Mouse (Mus musculus) urinary bladder, postnatal 14 days (tissue): ENCODE data around the gene Mapk7.

Experiments used
- DNase-seq: peaks from one replicate; pipeline ENCODE4 v3.0.0; 2021; ENCODE audit warnings: low spot score

The Mapk7 gene

DNA sequence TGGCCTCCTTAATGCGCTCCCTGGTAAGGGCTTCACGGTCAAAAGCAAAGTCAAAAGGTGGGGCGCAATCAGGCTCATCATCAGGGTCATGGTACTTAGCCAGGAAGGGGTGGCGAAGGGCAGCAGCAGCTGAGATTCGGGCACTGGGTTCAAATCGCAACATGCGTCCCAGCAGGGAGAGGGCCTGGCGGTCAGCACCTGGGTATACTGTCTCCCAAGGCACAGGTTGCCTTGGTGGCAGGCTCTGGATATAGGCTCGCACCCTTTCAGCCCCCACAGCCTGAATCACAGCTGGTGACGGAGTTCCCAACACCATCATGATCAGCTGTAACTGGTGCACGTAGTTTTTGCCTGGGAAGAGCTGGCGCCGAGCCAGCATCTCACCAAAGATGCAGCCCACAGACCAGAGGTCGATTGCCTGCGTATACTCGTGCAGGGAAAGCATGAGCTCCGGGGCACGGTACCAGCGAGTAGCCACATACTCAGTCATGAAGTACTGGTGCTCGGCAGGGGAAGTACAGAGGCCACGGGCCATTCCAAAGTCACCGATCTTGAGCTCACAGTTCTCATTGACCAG, 3.2 kb downstream of the Mapk7 start:
- DNase-seq: no peak

DNA sequence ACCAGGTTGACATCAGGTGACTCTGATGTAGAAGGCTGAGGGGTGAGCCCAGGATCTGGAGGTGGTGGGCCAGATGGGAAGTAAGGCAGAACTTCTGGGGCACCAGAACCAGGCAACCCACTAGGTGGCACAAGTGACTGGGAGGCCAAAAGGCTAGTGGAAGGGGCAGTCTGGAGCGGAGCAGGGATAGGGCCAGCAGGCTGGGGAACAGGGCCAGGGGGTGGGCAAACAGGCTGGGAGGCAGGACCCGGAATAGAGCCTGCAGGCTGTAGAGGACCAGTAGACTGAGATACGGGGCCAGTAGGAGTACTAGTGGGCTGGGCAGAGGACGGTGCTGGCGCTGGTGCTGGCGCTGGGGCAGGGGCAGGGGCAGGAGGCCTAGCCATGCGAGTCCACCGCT, 4.3 kb downstream of the Mapk7 start:
- no peak for DNase-seq

DNA sequence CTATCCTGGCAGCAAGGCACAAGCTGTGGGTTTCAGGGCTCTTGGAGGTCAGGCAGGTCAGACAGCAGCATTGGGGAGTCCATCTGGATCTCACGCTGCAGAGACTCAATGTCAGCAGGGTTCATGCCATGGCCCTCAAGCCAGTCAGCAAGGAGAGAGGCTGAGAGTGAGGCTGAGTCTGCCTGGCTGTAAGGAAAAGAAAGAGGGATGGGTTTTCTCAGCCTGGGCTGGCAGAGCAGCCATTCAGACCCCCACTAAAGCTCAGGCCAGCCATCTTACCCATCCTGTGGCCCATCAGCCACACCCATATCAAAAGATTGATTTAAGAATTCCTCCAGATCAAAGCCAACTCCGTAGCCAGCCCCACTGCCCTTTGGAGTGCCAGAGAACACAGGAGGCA, 5.1 kb downstream of the Mapk7 start:
- no peak for DNase-seq

DNA sequence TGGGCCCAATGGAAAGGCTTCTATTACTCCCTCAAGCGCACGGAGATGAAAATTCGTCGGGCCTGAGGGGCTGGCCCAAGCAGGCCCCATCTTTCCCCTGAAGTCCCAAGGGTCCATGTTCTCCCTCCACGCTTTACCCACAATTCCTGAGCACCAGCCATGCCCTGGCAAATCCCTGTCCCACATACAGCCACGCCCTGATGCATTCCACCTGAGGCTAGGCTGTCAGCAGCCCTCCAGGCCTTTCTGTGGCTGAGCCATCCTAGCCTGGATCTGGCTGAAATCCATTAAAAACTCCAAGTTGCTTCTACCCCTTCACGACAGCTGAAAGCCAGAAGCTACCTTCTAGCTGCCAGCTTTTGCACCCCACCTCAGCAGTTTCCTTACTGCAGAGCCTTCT, 6.3 kb downstream of the Mapk7 start:
- DNase-seq: no peak

DNA sequence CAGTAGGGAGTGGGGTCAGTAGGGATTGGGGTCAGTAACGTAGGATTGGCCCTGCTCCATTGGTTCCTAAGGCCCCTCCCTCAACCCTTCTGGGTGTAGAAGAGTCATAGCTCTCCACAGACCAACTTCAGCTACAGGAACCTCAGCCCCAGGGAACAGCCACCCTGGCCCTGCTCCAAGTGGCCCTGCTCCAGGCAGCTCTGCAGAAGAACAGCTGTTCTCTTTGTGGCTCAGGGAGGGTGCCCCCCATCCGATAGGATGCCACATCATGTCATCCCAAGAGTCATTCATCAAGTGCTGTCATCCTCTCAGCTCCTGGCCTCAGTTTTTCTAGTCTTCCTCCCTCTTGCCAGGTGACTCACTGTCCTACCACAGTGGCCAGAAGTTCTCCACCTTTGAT, 6.8 kb downstream of the Mapk7 start:
- peak; percentile 73 for DNase-seq

DNA sequence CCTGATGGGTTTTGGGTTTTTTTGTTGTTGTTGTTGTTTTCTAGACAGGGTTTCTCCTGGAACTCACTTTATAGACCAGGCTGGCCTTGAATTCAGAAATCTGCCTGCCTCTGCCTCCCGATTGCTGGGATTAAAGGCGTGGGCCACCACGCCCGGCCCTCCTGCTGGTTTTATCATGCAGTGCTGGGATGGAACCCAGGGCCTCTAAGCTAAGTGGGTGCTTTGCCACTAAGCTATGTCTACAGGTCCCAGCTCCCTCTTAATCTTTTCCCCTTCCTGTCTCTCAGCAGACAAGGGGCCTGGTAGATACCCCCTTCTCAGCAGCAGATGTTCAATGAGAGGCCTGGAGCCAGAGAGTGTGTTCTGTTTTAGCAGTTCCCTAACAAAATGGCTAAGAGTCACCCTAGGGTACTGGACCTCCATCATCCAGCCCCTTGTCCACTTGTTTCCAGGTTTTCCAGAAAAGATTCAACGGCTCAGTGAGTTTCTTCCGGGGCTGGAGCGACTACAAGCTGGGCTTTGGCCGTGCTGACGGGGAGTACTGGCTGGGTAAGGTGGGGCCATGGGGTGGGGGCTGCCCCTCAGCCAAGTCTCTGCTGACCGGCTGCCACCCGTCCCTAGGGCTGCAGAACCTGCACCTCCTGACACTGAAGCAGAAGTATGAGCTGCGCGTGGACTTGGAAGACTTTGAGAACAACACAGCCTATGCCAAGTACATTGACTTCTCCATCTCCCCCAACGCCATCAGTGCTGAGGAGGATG, 7.6 kb downstream of the Mapk7 start:
- no peak for DNase-seq

DNA sequence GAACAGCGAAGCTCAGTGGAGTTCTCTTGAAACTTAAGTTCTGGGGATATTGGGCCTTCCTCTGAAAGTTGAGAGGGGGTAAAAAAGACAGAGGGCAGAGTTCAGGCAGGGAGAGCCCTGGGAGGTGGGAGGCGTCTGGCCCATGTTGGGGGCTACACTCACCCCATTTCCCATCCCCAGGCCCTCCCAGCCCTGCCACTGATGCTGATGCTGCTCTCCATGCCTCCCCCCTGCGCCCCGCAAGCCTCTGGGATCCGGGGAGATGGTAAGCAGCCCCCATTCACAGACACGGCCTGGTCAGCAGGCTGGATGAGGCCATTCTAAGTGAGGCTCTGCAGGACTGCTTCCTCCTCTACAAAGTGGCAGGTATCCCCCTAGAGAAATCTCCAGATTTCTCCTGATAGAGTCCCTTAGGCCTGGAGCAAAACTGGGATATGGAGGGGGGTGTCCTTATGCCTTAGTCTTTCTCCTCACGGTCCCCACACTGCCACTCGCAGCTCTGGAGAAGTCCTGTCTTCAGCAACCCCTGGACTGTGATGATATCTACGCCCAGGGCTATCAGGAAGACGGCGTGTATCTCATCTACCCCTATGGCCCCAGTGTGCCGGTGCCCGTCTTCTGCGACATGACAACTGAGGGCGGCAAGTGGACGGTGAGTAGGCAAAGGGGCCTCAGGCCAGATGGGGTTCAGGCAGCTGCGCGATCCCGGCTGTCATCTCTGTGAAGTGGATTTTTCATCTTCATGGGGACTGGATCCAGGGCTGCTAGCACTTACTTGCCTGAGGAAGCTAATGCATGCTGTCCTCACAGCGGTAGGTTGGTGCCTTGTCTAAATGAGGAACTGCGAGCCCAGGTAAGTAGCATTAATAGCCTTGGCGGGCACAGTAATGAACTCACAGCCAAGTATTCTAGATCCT, 8.4 kb downstream of the Mapk7 start:
- DNase-seq: no peak

DNA sequence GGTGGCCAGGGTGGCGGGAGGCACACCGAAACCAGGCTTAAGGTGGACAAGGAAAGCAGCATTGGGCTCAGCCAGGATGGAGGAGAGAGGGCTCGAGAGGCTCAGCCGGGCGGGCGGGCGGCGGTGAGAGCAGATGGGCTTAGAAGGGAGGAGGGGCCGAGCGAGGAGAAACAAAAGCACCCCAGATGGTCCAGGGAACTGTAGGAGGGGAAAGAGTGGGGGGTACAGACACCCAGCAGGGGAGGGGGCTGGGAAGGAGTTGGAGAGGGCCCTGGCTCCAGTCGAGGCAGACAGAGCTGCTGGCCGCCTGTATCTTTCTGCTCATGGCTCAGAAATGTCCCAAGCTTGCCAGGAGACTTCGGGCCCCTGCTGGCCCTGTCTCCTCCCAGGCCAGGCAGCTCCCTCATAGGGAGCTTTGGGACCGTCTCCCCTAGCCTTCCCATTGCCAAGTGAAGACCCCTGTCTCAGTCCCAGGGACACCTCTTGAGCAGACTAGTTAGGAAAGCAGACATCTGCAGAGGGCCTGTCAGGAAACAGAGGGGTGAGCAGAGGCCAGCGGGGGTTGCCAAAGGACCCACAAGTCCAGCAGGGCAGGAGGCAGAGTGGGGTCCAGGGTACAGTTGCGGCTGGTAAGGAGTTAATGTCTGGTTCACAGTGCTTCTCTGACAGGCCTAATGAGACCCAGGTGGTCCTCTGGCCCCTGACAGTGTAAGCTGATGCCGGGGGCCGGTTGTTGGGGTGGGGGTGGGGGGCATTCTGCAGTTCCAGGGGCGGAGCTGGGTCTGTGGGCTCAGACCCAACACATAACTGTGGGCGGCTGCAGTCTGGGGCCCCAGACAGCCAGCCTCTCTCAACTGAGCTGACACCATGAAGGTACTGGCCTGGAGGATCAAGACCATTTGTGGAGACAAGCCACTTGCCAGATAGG, 9.3 kb downstream of the Mapk7 start, which contains the start of gene Mfap4:
TSS of gene Mfap4 (plus strand) at position 819 of the 928 bp plus-strand sequence.
- DNase-seq: peak; percentile 52

DNA sequence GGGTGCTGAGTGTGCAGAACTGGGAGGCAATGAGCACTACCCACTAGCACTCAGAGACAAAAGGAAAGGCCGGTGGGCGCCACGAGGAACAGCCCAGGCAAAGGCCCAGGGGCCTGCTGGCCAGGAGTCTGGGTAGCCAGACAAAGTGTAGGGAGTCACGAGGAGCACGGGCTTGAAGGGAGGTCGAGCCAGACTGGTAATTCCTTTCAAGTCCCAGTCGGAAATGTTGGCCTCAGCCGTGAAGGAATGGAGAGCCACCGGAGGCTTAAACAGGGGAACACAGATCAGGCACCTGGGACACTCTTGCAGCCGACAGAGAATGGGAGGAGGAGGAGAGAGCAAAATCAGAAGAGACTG, 10.0 kb downstream of the Mapk7 start:
- no peak for DNase-seq

DNA sequence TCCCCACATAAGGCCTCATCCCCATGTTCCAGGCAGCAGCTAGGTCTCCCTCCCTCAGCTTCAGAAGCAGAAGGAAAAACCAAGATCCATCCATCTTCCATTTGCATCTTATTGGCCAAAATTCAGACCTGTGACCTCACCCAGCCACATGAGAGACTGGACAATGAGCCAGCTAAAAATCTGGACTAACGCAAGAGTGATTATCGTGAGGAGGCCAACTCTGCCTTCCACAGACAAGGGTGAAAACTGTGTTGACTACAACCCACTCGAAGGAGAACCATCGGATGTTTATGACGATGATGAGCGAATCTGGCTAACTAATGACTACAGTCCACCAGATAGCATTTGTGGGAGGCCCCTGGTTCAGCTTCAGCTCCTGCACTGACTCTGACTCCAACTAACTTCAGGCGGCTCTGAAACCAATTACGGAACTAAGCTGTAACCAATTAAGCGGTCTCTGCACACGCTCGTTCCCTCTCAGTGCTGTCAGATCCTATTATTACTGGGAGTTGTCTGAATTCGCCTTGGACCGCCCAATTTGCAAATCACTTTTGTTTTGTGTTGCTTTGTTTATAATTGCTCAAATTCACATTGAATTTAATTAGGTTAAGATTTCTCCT, 10.9 kb downstream of the Mapk7 start:
- DNase-seq: no peak

DNA sequence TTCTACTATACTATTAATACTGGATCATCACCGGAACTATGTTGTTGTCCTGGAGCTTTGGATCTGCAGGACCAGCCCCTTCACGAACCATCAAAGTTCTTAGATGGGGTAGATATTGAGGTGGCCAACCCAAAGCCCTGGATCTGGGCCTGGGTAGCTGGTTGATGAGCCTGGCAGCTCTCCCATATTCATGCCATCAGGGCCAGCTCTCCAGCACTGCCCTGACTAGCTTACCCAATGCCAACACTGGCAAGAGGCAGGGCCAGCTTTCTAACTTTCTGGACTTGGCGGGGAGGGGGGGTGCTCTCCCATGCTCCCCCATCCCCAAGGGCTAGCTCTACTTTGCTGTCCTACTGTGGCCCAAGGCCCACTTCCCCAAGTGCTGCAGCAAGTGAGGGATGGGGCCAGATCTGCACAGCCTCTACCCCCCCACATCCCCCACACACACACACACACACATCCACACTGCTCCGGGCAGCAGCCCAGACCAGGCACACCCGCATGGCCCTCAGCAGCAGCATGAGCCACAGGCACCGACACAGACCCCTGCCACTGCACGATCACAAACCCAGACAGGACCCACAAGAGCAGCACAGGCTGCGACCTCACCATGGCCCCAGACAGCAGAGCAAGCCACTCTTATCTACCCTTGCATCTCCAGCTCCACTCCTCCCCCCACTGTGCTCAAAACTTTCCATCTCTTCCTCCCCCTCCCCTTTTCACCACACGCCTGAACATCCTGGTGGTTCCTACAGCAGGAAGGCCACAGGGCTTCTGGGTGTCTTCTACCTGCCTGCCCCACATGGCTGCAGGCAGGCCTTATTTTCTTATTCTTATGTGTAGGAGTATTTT, 12.7 kb downstream of the Mapk7 start:
- no peak for DNase-seq

DNA sequence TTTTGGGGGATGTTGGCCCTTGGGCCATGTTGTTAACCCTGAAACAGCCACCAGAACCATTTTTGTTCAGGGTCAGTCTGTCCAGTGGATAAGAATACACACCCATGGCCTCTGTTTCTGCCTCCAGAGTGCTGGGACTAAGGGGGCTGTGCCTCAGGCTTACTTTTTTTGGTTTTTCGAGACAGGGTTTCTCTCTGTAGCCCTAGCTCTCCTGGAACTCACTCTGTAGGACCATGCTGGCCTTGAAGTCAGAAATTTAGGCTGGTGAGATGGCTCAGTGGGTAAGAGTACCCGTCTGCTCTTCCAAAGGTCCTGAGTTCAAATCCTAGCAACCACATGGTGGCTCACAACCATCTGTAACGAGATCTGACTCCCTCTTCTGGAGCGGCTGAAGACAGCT, 15.4 kb downstream of the Mapk7 start:
- no peak for DNase-seq

DNA sequence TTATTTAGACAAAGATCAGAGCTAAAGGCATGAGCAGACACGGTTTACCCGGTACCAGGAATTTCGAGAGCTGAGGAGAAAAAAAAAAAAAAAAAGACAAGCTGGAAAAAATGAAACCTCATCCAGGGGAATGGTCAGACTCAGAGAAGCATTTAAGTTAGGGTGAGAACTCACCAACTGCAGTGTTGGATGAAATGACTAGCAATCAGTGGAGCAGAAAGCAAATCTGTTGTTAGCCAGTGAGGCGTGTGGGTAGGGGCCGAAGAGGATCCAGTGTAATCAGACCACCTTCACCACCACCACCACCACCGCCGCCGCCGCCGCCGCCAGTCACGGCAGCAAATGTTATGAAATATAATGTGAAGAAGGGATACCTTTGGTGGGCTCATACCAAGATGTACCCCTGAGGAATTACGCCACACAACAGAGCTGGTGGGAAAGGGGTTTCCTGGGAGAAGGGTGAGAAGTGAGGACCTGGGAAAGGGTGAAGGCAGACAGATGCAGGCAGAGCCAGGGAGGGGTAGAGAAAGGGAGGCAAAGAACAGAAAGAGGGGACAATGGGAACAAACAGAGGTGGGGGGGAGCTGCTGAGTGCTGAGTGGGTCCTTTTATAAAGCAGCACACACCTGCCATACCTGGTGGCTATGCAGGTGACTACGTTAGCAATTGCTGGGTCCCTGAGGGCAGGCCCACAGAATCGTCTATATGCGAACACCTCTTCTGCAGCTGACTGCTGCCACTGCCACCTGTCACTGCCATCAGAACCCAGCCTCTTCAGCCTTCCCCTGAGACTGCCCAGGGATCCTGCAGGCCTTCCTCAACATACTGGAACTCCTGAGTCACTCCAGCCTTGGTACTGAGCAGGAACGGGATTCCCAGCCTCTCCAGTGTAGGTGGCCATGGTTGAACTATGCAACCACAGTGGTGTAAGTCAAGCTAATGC, 16.4 kb downstream of the Mapk7 start:
- no peak for DNase-seq

DNA sequence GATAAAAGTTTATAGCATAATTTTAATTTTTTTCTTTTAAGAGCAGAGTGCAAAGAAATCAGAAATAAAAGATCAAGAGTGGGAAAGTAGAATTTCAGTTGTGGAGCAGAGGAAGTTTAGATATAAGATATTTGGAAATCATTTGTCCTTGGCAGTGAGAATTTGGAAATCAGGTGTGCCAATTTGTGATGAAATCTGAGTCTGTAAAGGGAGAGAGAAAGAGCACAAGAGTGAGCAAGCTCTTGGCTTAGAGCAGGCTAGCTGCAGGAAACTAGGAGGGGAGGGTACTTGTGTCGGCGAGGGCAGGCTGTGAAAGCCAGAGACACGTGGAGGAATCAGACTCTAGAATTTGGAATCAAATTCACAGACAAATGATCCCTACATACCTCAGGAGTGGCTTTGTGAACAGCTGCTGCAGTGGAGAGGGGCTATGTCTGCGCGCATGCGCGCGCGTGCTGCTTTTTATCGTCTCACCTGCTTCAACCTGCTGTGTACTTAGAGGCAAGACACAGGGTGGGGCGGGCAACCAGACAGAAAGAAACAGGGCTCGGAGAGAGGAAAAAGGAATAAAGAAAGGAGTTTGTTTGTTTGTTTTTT, 17.3 kb downstream of the Mapk7 start:
- no peak for DNase-seq

DNA sequence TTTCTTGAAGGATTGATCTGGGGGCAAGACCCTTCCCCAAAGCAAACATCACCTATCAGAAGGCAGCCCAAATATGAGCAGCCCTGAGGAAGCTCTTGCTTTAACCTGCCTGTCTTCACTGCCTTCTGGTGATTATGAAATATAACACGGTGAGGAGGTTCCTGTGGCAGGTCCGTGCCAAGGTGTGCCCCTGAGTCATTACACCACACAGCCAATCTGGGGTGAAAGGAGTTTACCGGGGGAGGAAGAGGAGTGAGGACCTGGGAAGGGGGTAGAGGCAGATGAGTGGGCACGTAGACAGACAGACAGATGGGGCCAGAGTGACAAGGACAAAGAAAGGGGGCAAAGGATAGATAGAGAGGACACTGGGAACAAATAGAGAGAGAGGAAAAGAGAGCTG, 20.6 kb downstream of the Mapk7 start:
- no peak for DNase-seq

DNA sequence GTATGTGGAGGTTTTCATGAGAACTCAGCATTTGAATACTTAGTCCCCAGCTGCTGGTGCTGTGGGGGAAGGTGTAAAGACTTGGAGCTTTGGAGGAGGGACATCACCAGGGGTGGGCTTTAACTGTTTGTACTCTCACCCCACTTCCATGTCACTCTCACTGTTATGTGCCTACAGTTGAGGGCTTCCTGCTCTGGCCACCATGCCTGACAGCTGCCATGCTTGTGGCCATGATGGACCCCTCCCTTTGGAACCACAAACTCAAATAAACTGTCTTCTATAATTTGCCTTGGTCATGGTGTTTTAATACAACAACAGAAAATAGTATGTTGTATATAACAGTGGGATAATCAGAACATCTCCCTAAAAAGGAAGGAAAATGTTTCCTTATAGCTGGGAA, 23.3 kb downstream of the Mapk7 start:
- no peak for DNase-seq

DNA sequence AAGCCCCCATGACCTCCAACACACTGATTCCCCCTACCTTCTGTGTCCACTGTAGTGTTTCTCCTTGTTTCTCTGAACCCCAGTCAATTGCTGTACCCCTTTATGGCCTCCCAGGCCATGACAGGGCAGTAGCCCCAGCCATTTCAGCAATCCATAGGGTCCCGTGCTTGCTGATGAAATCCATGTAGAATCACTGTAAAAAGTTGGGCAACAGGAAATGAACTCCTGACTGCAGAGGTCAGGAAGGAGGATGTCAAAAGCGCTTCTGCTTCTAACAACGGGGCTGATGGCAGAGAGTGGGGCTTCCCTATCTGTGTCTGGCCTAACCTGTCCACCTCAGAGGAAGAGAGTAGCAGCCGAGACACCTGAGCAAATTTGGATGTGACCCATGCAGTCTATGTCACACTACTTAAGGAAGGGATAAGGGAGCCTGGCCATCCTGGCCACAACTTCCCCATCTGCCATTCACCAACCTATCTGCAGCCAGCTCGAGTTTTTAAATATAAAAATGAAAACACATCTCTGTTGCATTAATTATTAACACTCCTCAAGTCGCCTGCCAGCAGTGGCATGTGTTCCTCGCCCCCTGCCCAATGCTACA, 24.8 kb downstream of the Mapk7 start:
- no peak for DNase-seq

DNA sequence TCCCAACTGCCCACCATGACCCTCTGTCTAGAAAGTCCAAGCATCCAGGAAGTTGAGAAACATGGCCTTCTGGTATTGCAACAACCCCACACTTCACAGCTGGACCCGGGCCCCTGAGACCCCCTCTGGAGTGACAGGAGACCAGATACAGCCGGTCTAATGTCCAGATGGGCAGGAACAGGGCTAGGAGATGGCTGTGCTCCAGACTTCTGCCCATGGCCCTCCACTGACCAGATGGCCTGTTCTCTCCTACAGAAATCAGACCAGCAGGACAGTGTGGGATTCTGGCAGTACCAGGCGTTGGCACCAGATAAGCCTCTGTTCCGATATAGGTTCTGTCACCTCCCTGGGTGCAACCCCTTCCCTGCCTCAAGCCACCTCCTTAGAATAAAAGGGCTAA, 25.7 kb downstream of the Mapk7 start:
- DNase-seq: no peak

DNA sequence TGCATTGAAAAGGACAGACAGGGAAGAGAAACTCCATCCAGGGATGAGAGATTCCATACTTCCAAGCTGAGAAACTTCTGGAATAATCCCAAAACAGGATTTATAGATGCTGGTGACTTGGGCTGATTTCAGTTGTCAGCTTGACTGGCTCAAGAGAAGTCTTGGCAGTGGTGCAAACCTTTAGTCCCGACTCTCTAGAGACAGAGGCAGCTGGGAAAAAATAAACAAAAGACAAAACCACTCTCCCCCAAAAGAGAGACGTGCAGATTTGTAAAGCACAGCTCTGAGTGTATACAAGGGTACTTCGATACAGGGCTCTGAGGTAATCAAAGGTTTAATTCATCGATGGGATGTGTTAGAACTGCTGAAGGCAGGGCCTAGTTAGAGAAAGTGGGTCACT, 28.8 kb downstream of the Mapk7 start:
- DNase-seq: no peak
